Mouse (Mus musculus) urinary bladder, postnatal 4 days (tissue): ENCODE results near the gene Ccdc77.
A peak's percentile ranks its signal among the peaks of the same experiment; 100 is the strongest.

Experiments used
- DNase-seq, 2 experiments: peaks; one replicate each; pipeline ENCODE4 v3.0.0; 2021 to 2022; ENCODE audit warnings: low spot score in 2 of 2

Ccdc77 gene

DNA sequence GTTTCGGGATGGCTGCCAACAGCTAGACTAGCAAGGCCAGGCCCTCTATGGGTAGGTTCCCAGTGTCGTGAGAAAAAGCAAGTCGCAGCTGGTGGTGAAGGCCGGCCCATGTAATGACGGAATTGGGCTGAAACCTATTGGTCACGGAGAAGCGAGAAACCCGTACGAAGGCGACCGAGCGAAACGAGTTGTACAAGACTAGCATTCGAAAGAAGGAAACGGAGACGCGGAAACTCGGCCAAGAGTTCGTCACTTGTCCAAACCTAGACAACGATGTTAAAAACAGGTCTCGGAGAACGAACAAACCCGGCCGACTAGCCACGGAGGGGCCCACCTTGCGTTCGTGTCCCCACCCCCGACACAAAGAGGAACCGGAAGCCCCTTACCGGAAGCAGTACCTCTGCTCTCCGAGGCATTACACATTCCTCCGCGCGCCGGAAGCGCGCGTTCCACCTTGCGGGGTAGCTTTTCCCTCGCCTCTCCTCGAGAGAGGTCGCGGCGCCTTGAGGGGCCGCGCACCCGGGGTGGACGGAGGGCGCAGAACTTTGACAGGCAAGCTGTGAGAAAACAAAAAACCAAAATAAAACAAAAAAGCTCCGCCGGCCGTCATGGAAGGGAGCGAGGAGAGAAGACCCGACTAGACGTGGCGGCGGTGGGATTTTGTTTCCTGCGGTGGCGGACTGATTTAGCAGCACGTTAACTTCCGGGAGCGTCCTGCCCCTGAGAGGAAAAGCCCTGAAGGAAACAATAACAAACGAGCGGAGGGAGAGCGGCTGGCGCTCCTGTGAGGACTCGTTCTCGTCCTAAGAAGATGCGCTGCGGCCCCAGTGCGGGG, at the start of gene Ccdc77, which contains the start of gene Kdm5a:
Ccdc77 (minus strand) TSS at position 687 of the 835 bp plus-strand sequence.
Kdm5a (plus strand) TSS at position 437 of the 835 bp plus-strand sequence.
- DNase-seq, result peak; percentile 90 to 91

DNA sequence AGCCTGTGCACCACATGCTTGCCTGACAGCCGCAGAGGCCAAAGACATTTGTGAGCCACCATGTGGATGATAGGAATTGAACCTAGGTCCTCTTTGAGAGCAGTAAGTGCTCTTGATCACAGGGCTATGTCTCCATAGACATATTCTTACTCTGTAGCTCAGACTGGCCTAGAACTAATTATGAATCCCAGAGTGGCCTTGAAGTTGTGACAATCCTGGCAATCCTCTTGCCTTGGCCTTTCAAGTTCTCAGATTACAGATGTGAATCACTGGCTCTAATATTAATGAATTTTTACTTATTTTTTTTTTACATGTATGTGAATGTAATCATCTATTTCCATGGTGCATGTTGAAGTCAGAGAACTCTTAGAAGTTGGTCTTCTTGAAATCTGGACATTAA, 39.8 kb upstream of the Ccdc77 start:
- DNase-seq, result no peak

DNA sequence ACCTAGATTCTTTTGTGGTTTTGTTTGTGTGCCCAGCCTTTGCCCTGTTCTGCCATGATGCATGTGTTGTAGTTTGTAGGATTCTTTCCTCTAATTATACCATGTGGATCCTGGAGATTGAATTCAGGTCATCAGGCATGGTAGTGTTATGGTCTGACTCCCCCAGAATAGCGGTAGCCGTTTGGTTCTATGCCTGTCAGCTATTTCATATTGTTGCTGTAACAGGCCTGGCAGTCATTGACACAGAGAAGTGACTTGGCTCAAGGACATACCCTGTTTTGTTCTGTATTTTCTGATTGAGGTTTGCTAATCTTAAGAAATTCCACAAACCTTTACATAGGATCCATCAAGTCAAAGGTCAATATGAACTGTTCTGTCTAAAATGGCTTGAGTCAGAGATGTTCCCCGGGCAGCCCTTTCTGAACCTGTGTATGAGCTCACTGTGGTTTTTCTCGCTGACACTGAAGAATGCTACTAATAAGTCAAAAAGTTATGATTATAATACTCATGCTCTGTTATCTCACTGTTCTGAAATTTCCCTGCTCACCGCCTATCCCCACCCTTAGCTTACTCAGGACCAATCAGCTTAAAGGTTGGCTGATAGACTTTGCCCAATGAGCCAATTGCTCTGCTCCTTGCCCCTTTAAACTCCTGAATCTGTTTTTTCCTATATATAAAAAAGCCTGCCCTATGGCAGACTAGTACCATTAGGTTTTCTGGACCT, 31.6 kb upstream of the Ccdc77 start:
- no peak for DNase-seq

DNA sequence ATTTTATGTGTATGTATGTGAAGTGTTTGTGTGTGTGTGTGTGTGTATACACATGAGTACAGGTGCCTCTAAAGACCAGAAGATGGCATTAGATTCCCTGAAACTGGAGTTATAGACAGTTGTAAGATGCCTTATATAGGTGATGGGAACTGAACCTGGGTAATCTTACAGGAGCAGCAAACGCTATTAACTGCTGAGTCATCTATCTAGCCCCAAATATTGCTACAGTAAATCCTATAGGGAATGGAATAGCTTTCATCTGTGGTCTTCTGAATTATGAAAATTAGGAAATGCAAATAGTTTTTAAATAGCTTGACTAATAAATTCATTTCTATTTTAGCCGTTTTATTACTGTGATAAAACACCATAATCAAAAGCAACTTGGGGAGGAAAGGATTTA, 28.6 kb upstream of the Ccdc77 start:
- no peak for DNase-seq

DNA sequence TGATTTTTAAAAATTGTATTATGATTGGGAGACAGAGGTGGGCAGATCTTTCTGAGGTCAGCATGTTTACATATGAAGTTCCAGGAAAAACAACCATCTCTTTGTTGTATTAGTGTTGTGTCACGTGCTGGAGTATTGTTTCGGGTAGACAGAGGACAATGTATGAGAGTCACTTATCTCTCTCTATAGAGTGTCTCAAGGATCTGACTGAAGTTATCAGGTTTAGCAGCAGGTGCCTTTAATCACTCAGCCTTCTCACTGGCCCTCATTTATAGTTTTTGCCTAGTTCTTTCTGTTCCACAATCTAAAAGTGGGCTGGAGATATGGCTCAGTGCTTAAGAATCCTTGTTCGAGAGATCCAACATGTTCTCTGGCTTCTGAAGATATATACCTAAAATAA, 25.9 kb upstream of the Ccdc77 start:
- DNase-seq, result no peak

DNA sequence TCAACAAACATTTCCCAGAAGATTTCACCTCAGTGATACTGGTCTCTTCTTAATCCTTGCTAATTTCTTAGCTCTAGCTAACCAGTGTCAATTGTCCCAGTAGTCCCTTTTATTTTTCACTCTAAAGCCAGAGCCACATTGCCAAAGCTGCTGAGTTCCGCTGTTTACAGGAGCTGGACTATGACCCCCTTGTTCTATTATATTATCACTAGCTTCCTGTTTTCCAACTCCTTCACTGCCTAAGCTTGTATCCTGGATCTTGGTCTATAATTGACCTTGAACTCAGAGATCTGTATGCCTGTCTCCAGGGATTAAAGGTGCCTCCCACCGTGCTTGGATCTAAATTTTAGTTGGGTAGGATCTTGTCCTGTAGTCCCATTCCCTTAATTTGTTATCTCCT, 12.6 kb upstream of the Ccdc77 start:
- DNase-seq, result no peak

DNA sequence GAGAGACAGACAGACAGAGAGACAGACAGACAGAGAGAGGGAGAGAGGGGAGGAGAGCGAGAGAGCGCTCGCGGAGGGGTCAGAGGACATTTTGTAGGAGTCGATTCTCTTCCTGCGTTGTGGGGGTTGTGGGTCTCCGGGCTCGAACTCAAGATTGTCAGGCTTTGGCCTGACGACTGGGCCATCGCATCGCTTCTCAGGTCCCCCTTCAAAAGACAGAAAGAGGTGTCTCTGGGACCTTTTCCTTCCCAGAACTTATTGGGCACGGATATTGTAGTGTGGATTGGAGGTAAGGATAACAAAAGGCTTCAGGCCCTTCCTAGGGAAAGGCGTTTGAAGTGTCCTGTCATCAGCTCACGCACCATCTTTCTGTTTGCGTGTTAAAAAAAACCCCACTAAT, 877 bp upstream of the Ccdc77 start:
- DNase-seq, result no peak

DNA sequence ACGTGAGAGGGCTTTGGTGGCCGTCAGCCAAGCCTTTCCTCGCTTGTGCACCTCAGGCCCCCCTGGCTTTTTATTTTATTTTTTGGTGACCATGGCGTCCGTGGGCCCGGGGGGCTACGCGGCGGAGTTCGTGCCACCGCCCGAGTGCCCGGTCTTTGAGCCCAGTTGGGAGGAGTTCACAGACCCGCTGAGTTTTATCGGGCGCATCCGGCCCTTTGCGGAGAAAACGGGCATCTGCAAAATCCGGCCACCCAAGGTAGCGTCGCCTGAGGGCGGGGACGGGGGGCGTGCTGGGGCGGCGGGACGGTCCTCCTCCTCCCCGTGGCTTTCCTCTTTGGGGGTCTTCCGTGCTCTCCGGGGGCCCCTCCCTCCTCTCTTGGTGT, 340 bp upstream of the Ccdc77 start:
- no peak for DNase-seq

DNA sequence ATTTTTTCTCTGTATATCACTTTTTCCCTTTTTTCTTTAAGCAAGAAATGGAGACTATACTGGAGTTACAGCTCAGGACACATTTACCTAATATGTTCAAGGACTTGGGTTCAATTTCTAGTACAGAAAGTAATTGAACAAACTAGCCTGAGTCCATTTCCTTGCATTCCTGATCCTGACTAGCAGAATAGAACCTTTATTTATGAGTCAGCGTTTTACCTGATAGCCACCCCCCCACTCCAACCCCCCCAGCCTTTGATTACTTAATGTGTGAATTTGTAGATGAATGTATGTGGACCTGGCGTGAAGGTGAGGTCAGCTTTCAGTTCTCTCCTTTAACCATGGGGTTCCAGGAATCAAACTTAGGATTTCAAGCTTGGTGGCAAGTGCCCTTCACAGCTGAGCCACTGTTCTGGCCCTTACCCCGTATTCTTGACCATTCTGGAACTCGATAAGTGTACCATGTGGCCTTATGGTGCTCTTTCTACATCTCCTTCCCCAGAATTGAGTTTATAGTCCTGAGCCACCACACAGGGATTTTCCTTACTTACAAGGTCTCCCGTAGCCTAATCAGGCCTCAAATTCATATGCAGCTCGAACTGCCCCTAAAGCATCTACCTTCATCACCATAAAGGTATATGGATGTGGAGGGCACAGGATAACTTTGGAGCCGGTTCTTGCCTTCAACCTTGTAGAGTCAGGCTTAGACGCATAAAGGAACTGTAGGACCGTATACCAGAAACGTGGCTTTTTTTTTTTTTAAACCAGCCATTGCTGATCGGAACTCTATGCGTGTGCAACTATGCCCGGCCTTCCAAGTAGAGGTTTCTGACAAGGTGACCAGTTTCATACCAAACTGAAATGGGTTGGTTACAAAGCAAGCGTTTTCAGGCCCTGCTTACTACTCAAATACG, 1.1 kb downstream of the Ccdc77 start:
- DNase-seq, result no peak

DNA sequence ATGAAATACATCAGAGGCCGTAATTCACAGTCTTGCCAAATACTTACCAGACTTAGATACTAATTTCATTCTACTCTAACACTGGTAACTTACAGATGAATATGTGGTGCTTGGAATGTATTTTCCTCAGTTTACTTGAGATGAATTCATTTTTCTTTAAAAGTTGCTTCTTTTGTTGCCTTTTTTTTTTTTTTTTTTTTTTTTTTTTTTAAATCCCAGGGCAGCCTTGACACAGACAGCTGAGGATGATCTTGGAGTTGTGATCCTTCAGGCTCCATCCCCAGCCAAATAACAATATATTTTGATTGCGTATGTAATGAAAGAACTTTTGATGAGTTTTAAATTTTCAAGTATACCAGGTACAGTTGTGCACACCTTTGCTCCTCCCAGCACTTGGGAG, 2.0 kb downstream of the Ccdc77 start:
- no peak for DNase-seq

DNA sequence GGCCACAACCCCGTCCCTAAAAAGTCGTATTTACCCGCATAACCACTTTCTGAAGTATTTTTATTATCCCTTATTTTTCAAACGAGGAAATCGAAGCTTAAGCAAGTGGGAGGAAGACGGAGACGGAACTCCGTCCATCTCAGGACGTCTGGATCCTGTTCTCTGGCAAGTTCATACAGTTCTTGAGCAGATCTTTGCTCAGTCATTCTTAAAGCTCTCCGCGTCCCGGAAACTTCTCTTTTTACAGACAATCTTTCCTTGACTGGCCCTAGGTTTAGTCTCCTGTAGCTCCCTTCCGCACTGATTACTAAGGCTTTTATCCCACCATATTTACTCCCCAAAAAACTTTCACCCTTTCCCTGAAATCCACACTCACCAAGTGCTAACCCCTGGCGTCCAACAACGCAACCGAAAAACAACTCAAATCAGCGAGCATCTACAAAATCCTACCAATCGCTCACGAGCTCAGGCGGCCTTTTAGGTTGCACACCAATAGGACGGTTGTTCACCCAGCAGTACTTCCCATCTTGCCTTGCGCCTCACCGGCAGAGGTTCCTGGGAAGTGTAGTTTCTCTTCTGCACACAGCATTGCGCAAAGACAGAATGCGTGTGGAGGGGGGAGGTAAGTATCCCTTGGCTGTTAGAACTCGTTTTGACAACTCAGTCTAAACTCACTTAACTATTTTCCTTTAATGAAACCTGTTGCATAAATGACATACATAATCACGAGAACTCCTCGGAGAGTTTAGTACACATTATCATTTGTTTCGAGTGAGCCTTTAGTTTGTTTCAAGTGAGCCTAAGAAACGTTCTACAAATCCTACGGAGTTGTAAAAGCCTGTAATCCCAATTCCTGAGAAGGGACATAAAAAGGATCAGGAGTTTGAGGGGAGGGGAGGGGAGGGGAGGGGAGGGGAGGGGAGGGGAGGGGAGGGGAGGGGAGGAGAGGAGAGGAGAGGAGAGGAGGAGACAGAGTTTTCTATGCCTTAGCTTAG, 6.9 kb downstream of the Ccdc77 start:
- peak; percentile 76 to 85 for DNase-seq

DNA sequence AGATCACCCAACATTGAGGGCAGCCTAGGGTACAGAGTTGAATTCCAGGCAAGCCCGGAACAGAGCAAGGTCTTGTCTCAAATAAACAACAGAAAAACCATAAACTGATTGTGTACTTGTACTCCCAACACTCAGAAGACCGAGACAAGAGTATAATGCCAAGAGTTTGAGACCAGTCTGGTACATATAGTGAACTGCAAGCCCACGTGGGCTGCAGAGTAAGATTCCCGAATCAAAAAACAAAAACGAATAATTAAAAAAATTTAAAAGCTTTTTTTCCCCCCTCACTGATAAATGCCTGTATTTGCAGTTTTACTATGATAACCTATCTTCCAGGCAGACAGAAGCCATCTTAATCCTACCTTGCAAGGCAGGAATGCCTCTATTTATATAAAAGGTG, 7.7 kb downstream of the Ccdc77 start:
- DNase-seq, result no peak

DNA sequence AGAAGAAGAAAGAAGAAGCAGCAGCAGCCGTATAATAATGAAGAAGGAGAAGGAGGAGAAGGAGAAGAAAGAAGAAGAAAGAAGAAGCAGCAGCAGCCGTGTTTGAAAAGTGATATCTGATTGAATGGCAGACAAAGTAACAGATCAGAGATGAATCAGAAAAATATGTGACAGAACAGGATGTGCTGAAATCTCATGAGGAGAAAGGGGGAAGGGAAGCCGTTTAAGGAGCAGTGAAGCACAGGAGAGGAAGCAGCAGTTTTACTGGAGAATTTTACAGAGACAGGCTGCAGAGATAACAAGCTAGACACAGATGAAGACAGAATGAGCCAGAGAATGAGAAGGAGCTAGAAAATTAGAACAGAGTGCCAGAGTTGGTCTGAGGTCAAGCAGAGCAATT, 15.2 kb downstream of the Ccdc77 start:
- DNase-seq, result no peak

DNA sequence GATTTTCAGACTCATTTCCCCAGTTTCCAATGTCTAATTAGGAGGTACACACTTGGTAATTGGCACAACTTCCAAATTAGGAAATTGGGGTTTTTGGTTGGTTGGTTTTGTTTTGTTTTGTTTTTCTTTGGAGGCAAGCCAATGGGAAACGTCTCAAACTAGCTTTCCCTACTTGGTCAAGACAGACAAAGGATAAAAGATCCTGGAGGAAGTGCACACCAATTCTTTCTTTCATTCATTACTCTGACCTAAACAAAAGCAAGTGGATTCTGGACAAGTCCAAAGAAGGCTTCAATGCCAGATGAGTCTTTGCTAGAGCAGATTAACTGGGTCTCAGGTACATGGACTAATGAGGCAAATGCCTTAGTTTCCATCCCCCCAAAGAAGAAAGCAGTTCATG, 20.2 kb downstream of the Ccdc77 start:
- DNase-seq, result no peak

DNA sequence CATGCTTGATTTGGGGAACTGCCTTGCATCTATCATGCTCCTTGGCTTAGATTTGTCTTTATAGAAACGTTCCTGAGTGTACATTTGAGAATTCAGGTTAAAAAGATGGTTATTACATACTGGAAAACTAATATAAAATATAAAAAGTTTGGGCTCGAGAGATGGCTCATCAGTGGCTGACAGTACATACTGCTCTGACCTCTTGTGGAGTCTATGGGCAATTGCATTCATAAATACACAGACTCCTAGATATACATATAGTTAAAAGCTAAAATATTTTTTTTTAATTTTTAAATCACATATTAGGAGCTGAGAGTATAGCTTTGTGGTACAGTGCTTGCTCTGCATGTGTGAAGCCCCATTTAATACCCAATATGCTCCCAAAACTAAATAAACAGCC, 31.8 kb downstream of the Ccdc77 start:
- no peak for DNase-seq

DNA sequence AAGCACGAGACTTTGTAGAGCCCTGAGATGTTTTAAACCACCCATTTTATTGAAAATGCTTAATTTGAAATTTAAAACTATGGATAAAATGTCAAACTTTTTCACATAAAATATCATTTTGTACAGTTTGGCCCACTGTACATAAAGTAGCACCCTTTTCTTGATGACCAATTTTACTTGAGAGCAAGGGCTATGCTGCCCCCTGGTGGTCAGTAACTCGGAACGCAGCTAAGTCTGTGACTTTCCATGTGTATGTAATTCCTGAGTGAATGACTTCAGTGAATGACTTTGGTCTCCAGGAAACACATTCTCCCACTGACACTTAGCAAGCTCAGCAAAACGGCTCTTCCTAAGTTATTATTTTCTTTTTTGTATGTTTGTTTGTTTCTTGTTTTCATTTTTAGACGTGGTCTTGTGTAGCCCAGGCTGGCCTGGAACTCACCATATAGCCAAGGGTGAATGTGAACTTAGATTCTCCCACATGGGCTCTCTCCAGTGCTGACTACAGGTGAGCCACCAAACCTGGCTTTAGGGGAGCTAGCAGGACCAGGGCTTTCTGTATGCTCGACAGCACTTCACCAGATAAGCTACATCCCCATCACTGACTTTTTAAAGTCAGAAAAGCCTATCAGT, 39.8 kb downstream of the Ccdc77 start:
- no peak for DNase-seq

DNA sequence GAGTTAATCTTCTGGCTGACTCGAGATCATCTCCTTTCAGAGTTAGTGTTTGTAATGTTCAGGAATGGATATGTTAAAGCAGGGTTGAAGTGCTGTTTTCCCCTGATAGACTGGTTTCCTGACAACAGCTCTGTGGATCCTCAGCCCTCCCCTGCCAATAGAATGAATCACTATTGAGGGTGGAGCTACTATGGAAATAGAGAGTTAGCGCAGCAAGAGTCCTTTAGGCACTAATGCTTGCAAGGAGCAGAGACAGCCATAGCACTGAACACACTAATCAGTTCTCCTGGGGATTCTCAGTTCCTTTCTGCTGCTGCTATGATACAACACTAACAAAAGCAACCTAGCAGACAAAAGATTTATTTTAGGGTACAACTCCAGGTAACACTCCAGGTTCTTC, 43.8 kb downstream of the Ccdc77 start:
- DNase-seq, result no peak

DNA sequence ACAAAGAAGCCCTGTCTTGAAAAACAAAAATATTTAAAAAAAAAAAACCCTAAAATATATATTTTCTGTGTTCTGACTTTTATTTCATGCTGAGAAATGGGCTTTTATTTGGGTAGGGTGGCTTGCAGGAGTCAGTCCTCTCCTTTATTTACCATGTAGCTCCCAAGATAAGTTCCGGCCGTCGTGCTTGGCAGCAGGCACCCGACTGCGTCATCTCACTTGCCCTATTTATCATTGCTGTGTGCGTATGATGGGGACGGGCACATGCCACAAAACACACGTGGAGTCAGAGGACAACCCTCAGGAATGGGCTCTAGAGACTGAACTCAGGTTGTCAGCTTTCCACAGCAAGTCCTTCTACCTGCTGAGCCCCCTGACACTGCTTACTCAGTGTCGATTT, 45.0 kb downstream of the Ccdc77 start:
- no peak for DNase-seq

DNA sequence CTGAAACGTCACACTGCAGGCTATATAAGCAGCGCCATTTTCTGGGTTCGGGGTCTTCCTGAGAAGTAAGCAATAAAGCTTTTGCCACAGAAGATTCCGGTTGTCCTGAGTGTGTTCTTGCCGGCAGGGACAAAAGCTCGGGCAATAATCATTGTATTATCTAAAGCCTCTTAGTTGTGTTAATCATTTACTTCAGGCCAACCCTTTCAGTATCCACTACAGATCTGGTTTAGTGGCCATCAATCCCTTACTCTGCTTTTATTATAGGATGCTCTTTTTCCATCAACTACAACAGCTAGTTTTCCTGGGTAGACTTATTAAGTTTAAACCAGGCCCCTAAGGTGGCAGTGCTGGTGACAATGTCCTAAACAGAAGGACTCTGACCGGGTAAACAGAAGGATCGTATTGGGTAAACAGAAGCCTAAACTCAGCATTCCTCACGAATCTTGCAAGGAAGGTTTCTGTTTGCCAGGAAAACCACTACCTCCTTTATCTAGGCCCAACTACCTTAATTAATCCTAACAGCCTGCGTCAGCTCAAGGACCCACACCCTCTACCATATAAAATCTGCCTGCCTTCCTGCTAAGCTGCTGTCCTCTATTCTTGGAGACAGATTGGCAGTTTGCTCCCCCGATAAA, 45.8 kb downstream of the Ccdc77 start:
- no peak for DNase-seq

DNA sequence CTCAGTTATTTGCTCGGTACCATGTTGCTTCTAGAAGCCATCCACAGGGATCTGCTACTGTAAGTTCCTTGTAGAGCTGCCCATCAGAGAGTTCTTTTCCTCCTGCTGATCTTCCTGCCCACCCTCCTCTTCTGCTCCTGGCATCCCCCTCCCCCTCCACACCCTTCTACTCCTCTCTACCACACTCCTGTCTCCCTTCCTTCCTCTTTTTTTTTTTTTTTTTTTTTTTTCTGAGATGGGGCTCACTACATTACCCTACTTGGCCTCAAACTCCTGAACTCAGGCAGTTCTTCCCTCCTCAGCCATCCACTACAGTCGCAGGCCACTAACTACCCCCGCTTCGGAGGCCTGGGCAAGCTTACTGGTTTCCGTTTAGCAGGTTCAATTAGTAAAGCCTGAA, 51.7 kb downstream of the Ccdc77 start:
- DNase-seq, result no peak
